Mouse (Mus musculus) lung, embryonic 14.5 days (tissue): Measurements from ENCODE around the gene Fam184a. TPM values are rescaled to one million over a fixed set of nuclear protein-coding genes. Genes with fewer than 3 reads are reported as not detected.

Experiments
- ATAC-seq: fragments of 200-750 bp; cut with Nextera tagmentation; 2 replicates; pipeline ENCODE4 v1.8.0; 2017; ENCODE audit warnings: mild to moderate bottlenecking, moderate TSS enrichment, moderate library complexity; ENCODE audit not compliant: insufficient read depth
- DNase-seq: peaks from one replicate; pipeline ENCODE4 v3.0.0-alpha.2; 2015
- H3K27ac ChIP-seq: fragments of 300-500 bp; sonication (generic); 2 replicates; pipeline ENCODE4 v1.5.1; 2014; ENCODE audit warnings: low read depth, mild to moderate bottlenecking, moderate library complexity
- H3K27me3 ChIP-seq: fragments of 300-500 bp; sonication (generic); 2 replicates; pipeline ENCODE4 v1.6.1; 2014; ENCODE audit warnings: low read length, control low read depth; ENCODE audit not compliant: insufficient read depth
- H3K36me3 ChIP-seq: fragments of 300-500 bp; sonication (generic); 2 replicates; pipeline ENCODE4 v1.6.1; 2014; ENCODE audit warnings: control low read depth; ENCODE audit not compliant: insufficient read depth
- H3K4me1 ChIP-seq: fragments of 300-500 bp; sonication (generic); 2 replicates; pipeline ENCODE4 v1.6.1; 2014; ENCODE audit warnings: antibody characterized with exemption, control low read depth; ENCODE audit not compliant: insufficient read depth
- H3K4me2 ChIP-seq: fragments of 300-500 bp; sonication (generic); 2 replicates; pipeline ENCODE4 v1.6.1; 2014; ENCODE audit warnings: mild to moderate bottlenecking
- H3K4me3 ChIP-seq: fragments of 300-500 bp; sonication (generic); 2 replicates; pipeline ENCODE4 v1.5.1; 2014; ENCODE audit warnings: low read depth, low read length
- H3K9ac ChIP-seq: fragments of 300-500 bp; sonication (generic); 2 replicates; pipeline ENCODE4 v1.6.1; 2014
- H3K9me3 ChIP-seq: fragments of 300-500 bp; sonication (generic); 2 replicates; pipeline ENCODE4 v1.6.1; 2016; ENCODE audit warnings: low read depth, low read length, control low read depth
- CTCF ChIP-seq: IDR thresholded peaks from 2 replicates; pipeline ENCODE4 v1.5.1; 2016; ENCODE audit warnings: antibody characterized with exemption, low read depth
- WGBS: fragments of 180-500 bp; shearing (Covaris S2); extraction: QIAGEN DNeasy Blood & Tissue Kit; methylation state at CpG from one replicate; pipeline ENCODE4 v1.1.7; 2014; 5-methylcytosine and 5-hydroxymethylcytosine counted together
- polyA plus RNA-seq: library from polyadenylated mRNA; unstranded; fragments of >200 nt; fragmentation: Nextera tagmentation; extraction: Ambion mirVana; gene quantifications from 2 replicates; pipeline ENCODE4 v1.2.1, GENCODE M21; 2014

Fam184a gene
- polyA plus RNA-seq, 1 experiment from 2014 or later, result 3.1 TPM

DNA sequence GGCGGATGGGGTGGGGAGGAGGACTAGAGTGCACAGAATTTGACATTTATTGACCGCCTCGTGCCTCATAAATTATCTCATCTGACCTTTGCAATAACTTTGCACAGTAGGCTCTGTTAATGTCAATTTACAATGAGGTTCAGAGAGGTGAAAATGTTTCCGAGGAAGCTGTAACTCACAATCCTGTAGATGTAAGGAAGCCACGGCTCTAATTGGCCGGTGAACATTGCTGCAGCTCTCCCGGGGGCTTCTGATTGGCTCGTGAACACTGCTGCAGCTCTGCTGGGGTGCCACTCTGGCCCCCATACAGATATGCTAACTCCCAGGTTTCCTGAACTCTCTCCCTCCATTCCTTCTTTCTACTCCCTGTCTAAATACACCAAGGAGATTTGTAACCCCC is 12.1 kb downstream of the Fam184a start:
- Histone ChIP-seq H3K36me3 (no peaks in the 10 kb centered on the region), H3K27ac (no peak overlapping the region), H3K9me3 (no peaks in the 10 kb centered on the region), H3K4me2 (no peak overlapping the region), H3K4me3 (no peak overlapping the region), H3K4me1 (no peaks in the 10 kb centered on the region), H3K9ac (no peak overlapping the region), H3K27me3 (no peaks in the 10 kb centered on the region)
- TF ChIP-seq CTCF, result no peak
- 82% methylated on average over 8 of the region's 8 CpGs for WGBS
- DNase-seq (no peak), ATAC-seq (no peak)

DNA sequence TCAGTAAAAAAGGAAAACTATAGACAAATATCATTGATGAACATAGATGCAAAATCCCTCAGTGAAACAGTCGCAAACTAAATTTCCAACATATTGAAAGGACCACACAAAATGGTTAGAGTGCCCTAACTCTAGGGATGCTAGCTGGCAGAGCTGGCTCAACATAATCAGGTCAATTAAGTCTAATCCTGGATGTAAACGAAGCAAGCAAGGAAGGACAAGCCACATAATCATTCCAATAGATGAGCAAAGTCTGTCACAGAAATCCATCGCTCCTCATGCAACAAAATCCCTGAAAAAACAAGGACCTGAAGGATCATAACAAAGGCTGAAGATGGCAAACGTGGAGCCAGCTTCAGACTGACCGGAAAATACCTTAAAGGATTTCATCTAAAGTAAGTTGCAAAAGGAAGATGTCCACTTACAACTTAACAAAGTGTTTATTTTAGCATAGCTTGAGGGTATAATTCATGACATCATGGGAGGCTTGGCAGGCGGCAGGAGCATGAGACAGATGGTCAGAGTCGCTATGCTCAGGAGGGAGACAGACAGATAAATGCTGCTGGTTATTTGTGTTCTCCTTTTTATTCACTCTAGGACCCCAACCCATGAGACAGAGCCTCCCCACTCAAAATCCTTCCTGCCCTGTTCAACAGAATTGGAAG is 15.6 kb downstream of the Fam184a start:
- Histone ChIP-seq H3K36me3 (no peaks in the 10 kb centered on the region), H3K27me3 (no peaks in the 10 kb centered on the region), H3K4me1 (no peaks in the 10 kb centered on the region), H3K4me2 (no peak overlapping the region), H3K9me3 (no peaks in the 10 kb centered on the region), H3K4me3 (no peak overlapping the region), H3K27ac (no peak overlapping the region), H3K9ac (no peak overlapping the region)
- DNase-seq (no peak), ATAC-seq (no peak)
- 56% methylated on average over 7 of the region's 7 CpGs for WGBS
- TF ChIP-seq CTCF, result no peak

DNA sequence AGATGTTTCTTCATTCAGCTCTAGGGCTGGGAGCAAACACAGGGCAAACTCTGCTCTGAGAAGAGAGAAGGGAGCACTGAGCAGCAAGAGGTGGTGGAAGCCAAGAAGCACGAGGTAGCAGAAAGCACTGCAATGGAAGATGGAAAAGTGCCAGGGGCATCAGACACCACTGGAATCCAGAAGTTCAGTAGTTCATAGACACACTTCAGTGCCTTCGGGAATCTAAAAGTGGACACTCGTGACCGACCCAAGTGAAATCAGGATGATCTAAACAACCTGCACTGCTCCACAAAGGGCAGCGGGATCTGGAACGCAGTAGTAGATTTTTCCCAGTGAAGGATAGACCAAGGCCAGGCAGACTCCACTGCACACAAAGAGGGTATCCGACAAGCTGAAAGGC is 18.6 kb downstream of the Fam184a start:
- Histone ChIP-seq H3K4me1 (no peaks in the 10 kb centered on the region), H3K4me3 (no peak overlapping the region), H3K36me3 (no peaks in the 10 kb centered on the region), H3K27ac (no peak overlapping the region), H3K4me2 (no peak overlapping the region), H3K27me3 (no peaks in the 10 kb centered on the region), H3K9ac (no peak overlapping the region), H3K9me3 (no peaks in the 10 kb centered on the region)
- 75% methylated on average over 7 of the region's 7 CpGs for WGBS
- DNase-seq (peak; percentile 10), ATAC-seq (no peak)
- no peak for TF ChIP-seq CTCF

DNA sequence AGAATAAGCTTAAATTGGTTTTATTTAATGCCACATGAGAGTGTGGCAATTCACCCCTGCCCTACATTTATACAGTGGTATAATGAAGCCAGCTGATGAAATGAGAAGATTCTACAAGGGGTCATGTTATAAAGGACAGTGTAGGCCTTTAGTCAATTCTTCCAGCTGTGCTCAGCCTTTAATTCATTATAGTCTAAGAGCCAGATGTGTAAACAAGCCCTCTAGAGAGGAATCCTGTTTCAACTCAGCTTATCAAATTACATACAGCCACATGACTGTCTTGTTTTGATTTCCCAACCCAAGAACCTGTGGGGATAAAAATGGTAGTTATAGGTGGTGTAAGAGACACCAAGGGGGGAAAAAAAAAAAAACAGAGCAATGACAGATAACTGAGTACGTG is 22.0 kb downstream of the Fam184a start:
- Histone ChIP-seq H3K4me3 (no peak overlapping the region), H3K27ac (no peak overlapping the region), H3K9me3 (no peaks in the 10 kb centered on the region), H3K4me2 (no peak overlapping the region), H3K36me3 (no peaks in the 10 kb centered on the region), H3K27me3 (no peaks in the 10 kb centered on the region), H3K4me1 (no peaks in the 10 kb centered on the region), H3K9ac (no peak overlapping the region)
- ATAC-seq, result no peak; the same call in 1 of the 2 replicates
- 13% methylated on average over 1 of the region's 1 CpGs for WGBS
- peak; percentile 15 for DNase-seq
- TF ChIP-seq CTCF, result no peak

DNA sequence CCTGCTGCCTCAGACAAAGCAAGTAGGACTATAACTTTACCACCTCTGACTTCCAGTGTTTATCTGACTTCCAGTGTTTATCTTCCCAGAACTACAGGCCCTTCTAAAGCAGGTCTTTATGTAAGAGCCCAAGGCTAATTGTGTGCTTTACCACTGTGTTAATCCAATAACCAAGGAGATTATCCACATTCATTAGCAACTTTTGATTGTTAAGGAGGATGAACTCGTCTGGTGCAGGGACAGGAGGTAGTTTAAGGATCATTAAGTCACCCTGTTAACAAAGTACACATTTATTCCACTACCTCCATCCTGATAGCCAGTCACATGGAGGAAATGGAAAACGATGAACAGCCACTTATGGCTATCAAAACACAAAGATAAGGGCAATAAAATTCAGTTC is 25.6 kb downstream of the Fam184a start:
- no peaks in the 10 kb centered on the region for H3K9me3 ChIP-seq
- no peak for TF ChIP-seq CTCF
- no peak for ATAC-seq
- H3K27ac ChIP-seq, result no peak overlapping the region
- DNase-seq, result no peak
- WGBS, result 31% methylated on average over 2 of the region's 2 CpGs
- no peaks in the 10 kb centered on the region for H3K4me1 ChIP-seq
- no peak overlapping the region for H3K4me3 ChIP-seq
- no peaks in the 10 kb centered on the region for H3K27me3 ChIP-seq
- no peak overlapping the region for H3K9ac ChIP-seq
- no peaks in the 10 kb centered on the region for H3K36me3 ChIP-seq
- H3K4me2 ChIP-seq, result no peak overlapping the region

DNA sequence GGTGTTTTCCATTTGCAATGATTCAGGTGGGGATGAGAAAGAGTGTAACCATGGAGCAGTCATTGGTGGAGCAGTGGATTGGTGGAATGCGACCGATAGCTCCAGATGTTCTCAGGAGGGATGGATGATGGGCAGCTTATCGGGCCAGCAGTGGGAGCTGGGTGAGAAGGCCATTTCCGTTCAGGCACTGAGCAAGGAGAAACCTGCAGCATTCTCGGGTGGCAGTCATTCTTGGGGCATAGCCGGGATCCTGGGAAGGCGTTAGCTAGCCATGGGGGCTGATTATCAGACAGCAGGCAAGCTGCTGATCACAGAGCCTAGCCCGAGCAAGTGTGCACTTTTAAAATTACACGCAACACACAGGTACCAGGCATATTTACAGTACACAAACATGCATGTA is 46.4 kb downstream of the Fam184a start:
- H3K9ac ChIP-seq, result no peak overlapping the region
- no peaks in the 10 kb centered on the region for H3K27me3 ChIP-seq
- H3K4me3 ChIP-seq, result no peak overlapping the region
- no peak for ATAC-seq
- TF ChIP-seq CTCF, result no peak
- no peak overlapping the region for H3K27ac ChIP-seq
- no peaks in the 10 kb centered on the region for H3K4me1 ChIP-seq
- no peaks in the 10 kb centered on the region for H3K9me3 ChIP-seq
- H3K36me3 ChIP-seq, result no peaks in the 10 kb centered on the region
- WGBS, result 87% methylated on average over 9 of the region's 9 CpGs
- no peak overlapping the region for H3K4me2 ChIP-seq
- DNase-seq, result no peak

DNA sequence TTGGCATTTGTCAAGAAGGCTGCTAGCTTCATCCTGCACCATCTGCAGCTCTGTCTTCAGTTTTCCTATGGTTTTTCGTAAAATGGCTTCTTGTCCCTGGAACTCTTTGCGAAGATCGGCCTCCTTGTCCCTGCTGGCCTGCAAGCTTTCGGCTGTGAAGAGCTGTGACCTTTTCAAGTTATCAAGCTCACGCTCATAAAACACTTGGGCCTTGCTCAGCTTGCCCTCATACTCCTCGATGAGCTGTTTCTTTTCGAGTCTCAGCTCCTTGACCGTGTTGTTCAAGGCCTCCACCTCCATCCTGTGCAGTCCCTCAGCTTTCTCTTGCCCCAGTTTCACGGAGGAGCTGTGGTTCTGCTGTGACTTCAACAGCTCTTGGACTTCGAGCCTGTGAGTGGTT is 52.4 kb downstream of the Fam184a start:
- Histone ChIP-seq H3K9me3 (no peaks in the 10 kb centered on the region), H3K36me3 (no peaks in the 10 kb centered on the region), H3K4me2 (no peak overlapping the region), H3K4me3 (no peak overlapping the region), H3K9ac (no peak overlapping the region), H3K27ac (no peak overlapping the region), H3K27me3 (no peaks in the 10 kb centered on the region), H3K4me1 (no peaks in the 10 kb centered on the region)
- 87% methylated on average over 10 of the region's 10 CpGs for WGBS
- no peak for TF ChIP-seq CTCF
- no peak for ATAC-seq
- no peak for DNase-seq
